Mouse (Mus musculus): ENCODE results near the gene Nckap5.

DNA sequence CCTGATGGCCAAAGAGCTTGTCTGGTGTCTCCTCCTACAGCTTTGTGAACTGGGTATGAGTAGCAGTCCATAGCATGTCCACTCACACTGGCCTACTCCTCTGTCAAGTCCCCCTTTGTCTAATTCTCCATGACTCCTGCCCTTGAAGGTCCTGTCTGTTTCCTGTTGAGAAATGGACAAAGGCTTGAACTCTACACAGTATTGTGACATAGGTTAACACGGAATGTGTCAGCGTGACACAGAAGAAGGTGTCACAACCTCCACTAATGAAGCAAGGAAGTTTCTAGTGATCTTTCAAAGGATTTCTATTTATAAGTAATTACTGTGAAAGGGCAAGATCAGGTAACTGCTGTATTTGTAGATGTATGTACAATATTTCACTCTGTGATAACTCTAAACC, 46.9 kb upstream of the Nckap5 start:
- TF ChIP-seq CTCF (IDR thresholded peaks at IDR 0.05; ENCODE audit: low read depth) (no peak), EP300 (IDR thresholded peaks at IDR 0.05; ENCODE audit: low read depth) (no peak)

All from liver, postnatal 0 days (tissue).